Mouse (Mus musculus): ENCODE results near the gene Magee1. TPM values are rescaled to one million over a fixed set of nuclear protein-coding genes. Genes with fewer than 3 reads are reported as not detected.
"Not testable (repeated sequence)": the region's sequence is repeated elsewhere in the genome, so short reads cannot be mapped to it uniquely, and the experiment has no call there.

Gene Magee1
- total RNA-seq (2021) (10 to 100 TPM; 11.4 to 16.8 TPM), polyA plus RNA-seq (2012; rRNA removed) (16.7 and 20.7 TPM in 2 replicates)
- long read RNA-seq, transcript Magee1-201 (1 exons, 3,550 nt): major isoform, 22 of 22 reads
- long read RNA-seq, partial matches to known transcripts: 0 of 22 reads
- long read RNA-seq, other reads (novel, unspliced or antisense): 0 of 22 reads

DNA sequence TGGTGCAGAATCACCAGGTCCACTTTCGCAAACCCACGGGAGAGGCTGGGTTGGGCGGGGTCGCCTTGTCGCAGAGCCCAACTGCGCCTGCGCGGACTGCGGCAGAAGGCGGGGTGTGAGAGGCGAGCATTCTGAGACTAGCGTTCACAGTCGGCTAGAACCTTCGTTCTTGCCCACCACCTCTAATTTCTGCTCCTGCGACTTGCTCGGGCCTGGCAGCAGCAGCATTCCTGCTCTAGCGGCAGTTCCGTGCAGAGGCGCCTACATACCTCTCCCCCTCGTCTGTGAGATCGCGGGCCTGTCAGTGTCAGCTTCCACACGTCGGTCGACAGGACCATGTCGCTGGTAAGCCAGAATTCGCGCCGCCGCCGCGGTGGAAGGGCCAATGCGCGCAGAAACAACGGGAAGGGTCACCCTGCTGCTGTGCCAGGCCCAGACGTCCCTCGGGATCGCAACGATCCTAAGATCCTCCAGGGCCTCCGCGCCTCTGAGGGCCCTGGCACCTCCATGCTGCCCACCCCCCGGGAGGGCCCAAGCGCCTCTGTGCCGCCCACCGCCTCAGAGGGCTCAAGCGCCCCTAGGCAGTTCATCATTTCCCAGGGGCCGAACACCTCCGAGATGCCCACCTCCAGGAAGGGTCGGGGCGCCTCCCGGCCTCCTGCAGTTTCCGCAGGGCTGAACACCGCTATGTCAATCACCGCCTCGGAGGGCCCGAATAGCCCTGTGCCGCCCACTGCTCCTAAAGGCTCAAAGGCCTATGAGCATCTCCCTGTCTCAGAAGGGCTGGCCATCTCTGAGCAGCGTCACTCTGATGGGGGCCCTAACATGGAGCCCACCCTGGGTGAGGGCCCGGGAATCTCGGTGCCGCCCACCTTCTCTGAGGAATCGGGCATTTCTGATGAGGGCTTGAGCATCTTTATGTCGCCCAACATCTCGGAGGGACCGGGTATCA lies at the start of gene Magee1:
TSS of gene Magee1 (plus strand) at position 104 of the 952 bp plus-strand sequence.
- peak; percentile 86 for DNase-seq

DNA sequence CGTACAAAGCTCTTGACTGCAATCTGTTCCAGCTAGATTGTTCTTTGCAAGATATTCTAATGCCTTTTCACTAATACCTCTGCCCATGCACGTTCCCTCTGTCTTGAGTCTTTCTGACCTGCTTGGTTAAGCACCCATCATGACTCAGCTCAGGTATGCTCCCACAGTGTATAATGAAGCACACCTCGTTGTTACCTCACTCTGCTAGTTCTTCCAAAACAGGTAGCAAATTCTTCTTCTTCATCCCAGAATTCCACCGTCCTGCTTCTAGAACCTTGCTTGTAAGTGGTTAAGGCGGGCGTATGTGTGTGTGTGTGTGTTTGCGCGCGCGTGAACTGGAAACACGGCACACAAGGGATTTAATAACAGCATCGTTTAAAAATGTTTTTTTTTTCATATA lies 41.0 kb upstream of the Magee1 start:
- no peak for DNase-seq

DNA sequence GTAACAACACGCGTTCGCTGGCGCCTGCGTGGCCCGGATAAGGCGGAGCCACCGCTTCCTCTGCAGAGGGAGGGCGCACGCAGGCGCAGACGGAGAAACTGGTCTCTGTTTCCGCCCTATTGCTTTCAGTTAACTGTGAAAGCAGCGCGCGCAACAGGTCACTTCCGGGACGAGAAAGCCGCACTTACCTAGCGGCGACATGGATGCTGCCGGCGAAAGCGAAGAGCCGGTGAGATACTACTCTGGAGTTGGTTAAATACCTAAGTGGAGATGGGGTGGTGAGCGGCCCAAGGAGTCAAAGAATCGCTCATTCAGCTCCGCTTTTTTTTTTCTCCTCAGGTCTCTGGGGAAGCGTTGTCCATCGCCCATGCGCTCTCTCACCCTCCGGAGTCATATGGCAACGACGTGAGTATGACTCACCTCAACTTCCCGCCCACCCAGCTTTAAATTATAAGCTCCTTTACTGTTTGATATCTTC lies 40.5 kb upstream of the Magee1 start, which contains the start of gene Pbdc1:
TSS of gene Pbdc1 (plus strand) at position 142 of the 478 bp plus-strand sequence.
- peak; percentile 96 for DNase-seq

DNA sequence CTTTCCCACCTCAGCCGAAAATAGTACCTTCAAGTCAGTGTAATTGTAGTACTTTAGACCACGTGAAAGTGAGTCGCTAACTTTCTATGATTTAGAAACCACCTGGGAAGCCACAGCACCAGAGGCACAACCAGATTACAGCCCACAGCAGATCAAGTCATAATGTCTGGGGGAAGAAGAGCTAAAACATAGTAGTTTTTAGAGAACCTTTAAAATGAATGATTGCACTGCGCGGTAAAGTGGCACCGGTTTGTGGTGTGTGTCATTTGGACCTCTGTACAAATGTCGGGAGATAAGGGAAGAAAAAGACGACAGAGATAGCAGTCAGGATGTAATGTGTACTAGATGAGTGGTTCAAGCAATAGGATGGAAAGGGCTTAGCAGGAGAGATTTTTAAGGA lies 40.1 kb upstream of the Magee1 start:
- DNase-seq: no peak

DNA sequence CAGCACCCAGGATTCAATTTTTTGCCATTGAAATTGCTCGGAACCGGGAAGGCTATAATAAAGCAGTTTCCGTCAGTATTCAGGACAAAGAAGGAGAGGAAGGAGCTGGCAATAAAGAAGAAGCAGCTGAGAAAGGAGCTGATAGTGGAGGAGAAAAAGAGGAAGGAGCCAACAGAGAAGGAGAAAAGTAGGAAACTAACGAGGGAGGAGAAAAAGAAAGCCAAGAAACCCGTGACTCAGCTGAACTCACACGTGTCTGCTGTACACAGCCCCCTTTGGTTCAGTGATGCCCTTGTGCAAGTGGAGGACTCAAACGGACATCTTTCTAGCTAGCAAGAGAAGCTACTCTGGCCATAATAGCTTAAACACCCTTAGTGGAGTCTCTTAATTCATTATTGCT lies 37.2 kb upstream of the Magee1 start:
- not testable (repeated sequence) for DNase-seq

DNA sequence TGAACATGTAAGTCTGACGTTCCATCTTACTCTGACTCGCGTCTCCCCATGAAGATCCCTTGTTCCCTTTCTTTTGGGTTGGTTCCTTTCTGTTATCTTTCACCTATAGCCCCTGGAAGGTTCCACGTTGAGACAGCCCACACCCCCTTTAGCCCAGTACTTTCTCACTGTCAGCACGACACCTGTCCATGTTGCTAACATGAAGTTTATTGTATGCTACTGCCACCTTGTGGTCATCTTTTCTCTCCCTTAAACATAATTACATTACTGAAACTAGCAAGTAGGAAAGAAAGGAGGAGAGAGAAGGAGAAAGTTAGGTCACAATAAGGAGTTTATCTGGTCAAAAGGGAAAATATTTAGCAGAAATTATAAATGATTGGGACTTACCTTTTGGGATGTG lies 16.0 kb upstream of the Magee1 start:
- peak; percentile 9 for DNase-seq

DNA sequence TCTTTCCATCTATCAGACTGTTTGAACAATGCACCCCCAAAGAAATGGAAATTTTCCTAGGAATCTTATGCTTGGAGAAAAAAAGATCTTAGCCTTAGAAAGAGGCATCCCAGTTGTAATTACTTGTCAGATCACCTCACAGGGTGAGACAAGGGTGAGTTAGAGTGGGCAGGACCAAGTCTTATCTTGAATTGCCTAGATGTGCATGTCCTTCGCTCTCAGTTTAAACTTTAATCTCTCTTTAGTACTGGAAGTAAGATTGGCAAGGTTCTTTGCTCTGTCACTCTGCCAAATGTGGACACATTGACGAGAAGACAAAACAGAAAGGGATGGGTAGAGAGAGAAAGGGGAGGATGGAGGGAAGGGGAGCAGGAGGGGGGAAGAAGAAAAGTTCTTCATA lies 5.2 kb upstream of the Magee1 start:
- DNase-seq: no peak

DNA sequence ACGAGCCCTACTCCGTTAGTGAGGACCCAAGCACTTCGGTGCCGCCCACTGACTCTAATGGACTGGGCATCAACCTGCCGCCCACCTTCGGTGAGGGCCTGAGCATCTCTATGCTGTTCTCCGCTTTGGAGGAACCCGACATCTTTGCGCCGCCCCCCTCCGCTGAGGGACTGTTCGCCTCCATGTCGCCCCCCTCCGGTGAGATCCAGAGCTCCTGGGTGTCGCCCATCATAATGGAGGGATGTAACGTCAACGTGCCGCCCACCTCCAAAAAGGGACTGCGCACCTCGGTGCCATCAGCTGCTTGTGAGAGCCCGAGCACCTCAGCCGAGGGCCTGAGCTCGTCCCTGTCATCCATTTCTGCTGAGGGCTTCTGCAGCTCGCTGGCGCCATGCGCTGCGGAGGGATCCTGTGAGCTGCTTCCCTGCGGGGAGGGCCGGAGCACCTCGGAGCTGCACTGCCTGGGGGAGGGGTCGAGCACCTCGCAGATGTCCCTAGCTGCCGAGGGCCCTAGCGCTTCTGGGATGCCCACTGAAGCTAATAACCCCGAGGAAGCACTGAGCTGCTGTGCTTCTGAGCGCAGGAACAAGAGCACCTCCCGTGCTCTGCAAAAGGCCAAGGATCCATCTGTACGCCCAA lies 1.2 kb downstream of the Magee1 start:
- DNase-seq: peak; percentile 74

DNA sequence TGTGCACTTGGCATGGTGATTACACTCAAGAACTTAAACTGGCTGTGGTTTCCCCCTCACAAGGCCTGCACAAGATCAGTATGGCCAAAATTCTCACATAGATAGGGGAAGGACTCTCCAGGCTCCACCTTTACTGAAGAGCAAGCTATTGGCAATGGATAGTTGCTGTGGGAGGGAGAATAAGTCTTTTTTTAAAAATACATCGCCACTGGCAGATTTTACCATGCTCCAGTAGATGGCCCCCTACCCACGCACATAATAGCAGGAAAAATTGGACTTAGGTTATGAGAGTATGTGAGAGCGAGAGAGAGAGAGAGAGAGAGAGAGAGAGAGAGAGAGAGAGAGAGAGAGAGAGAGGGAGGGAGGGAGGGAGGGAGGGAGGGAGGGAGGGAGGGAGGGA lies 4.7 kb downstream of the Magee1 start:
- no peak for DNase-seq

DNA sequence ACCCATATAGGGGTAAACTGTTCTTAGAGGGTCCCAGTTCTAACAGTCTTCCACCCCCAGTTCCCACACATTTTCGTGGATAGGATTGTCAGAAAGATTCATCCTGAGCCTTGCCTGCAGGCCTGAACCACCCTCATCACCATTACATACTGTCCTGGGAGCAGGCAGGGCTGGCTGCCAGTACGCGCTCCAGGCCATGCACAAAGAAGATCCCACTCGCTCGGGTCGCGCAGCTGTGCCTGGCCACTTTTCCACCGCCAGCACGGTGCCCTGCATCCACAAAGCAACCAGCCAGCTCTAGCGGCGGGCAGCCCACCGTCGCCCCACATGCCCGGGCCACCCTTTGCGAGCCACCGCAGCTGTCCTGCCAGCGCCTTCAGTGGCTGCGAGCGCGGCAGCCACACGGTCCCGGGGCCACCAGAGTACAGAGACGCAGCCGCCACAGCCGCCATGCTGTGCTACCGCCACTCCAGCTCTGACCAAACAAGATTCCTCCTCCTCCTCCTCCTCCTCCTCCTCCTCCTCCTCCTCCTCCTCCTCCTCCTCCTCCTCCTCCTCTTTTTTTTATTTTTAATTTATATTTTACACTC lies 31.8 kb downstream of the Magee1 start:
- DNase-seq: no peak

DNA sequence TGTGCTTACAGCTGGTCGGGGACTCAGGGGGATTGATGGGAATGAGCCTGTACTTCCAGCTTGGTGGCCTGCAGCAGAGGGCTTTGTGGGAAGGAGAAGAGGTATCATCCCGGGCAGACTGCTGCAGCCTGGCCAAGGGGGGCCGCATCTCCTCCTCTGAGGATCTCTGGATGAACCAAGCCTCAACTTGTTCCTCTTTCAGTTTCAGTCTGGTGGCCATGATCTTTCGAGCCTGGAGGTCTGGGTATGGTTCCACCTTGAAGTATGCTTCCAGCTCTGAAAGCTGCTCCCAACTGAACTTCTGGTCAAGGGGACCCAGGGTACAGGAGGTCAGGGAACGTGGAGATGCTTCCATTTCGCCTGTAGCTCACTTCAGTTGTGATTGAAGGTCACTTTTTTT lies 44.8 kb downstream of the Magee1 start:
- DNase-seq: not testable (repeated sequence)

DNA sequence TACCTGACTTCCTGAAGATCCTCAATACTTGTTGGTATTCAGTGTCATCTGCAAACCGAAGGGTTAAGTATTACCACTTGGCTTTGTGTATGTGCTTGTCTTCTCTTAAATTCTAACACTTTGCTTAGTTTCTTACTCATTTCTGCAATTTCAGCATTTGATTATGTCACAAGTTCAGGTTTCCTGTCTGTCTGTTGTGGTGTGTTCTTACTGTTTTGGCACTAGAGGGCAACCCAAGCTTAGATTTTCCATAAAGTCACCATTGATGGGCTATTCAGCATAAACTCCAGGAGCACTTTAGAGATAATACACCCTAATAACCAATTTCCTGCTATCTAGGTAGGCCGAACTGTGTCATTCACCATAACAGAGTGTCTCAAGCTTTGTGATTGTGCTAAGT lies 47.0 kb downstream of the Magee1 start:
- DNase-seq: no peak

Other genes with a start within 250 kb of the Magee1 start
- 10 to 100 TPM; 15.9 to 19.7 TPM for gene Pbdc1, start 40.6 kb upstream of the Magee1 start, total RNA-seq (2021)
- gene Pbdc1, start 40.6 kb upstream of the Magee1 start, polyA plus RNA-seq (2012; rRNA removed): 3.2 and 4.1 TPM in 2 replicates

All from adrenal gland, adult 2 months (tissue).